Mouse (Mus musculus) forebrain, embryonic 16.5 days (tissue): ENCODE results near the gene Kmt2d. TPM values are rescaled to one million over a fixed set of nuclear protein-coding genes. Genes with fewer than 3 reads are reported as not detected.

ENCODE experiments used
- ATAC-seq: fragments of 200-750 bp; cut with Nextera tagmentation; 2 replicates; pipeline ENCODE4 v1.8.0; 2017; ENCODE audit warnings: mild to moderate bottlenecking, moderate library complexity
- H3K27ac ChIP-seq: fragments of 300-500 bp; sonication (generic); 2 replicates; pipeline ENCODE4 v1.5.1; 2014; ENCODE audit warnings: low read length, control low read depth
- H3K27me3 ChIP-seq: fragments of 300-500 bp; sonication (generic); replicated peaks from 2 replicates; pipeline ENCODE4 v1.6.1; 2014; ENCODE audit warnings: low read length; ENCODE audit not compliant: control insufficient read depth, insufficient read depth
- H3K36me3 ChIP-seq: fragments of 300-500 bp; sonication (generic); 2 replicates; pipeline ENCODE4 v1.6.1; 2014; ENCODE audit not compliant: control insufficient read depth, insufficient read depth
- H3K4me1 ChIP-seq: fragments of 300-500 bp; sonication (generic); replicated peaks from 2 replicates; pipeline ENCODE4 v1.6.1; 2014; ENCODE audit warnings: low read length; ENCODE audit not compliant: control insufficient read depth, insufficient read depth
- H3K4me2 ChIP-seq: fragments of 300-500 bp; sonication (generic); 2 replicates; pipeline ENCODE4 v1.6.1; 2014; ENCODE audit warnings: mild to moderate bottlenecking, low read length, control low read depth
- H3K4me3 ChIP-seq: fragments of 300-500 bp; sonication (generic); replicated peaks from 2 replicates; pipeline ENCODE4 v1.5.1; 2014; ENCODE audit warnings: mild to moderate bottlenecking, low read length, control low read depth
- H3K9ac ChIP-seq: fragments of 300-500 bp; sonication (generic); replicated peaks from 2 replicates; pipeline ENCODE4 v1.6.1; 2014; ENCODE audit warnings: low read depth, low read length, control low read depth
- H3K9me3 ChIP-seq: fragments of 300-500 bp; sonication (generic); 2 replicates; pipeline ENCODE4 v1.6.1; 2016; ENCODE audit warnings: low read length; ENCODE audit not compliant: control insufficient read depth
- WGBS: fragments of 180-500 bp; shearing (Covaris S2); extraction: QIAGEN DNeasy Blood & Tissue Kit; methylation state at CpG from one replicate; pipeline ENCODE4 v1.1.7; 2014; 5-methylcytosine and 5-hydroxymethylcytosine counted together
- polyA plus RNA-seq: library from polyadenylated mRNA; unstranded; fragments of >200 nt; fragmentation: Nextera tagmentation; extraction: Ambion mirVana; gene quantifications from 2 replicates; pipeline ENCODE4 v1.2.1, GENCODE M21; 2015

Kmt2d gene
- polyA plus RNA-seq, 1 experiment from 2014 or later: 12.8 TPM

DNA sequence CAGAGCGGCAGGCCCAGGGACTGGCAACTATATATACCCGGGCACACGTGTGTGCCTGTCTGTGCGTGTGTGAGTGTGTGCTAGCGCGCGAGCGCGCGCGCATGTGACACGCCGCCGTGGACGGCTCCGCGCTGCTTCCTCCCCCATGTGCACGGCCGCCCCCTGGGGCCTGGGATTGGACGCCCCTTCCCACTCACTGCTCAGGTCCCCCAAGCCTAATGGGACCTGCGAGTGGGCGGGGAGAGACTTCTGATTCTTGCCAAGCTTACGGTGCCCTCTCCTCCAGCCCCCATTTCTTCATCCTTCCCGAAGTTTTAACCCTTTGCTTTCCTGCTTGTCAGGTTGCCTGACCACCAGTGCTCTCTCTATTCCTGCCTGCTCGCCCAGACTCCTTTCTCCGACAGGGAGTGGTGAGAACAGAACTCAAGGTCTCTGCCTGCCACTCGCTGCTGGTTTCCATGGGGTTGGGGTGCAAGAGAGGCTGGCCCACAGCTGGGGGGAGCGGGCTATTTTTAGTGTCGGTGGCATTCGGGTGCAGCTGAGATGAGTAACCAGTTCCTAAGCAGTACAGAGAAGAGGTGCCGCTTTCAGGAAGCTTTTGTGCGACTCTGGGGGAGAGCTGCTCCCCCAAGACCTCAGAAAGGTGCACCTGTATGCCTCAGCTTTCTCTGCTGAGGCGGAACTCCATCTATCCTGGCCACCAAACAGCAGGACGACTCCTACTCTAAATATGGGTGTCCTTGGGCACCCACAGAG is 62.9 kb downstream of the Kmt2d start:
- no peak overlapping the region for H3K27ac ChIP-seq
- H3K4me3 ChIP-seq: peak overlapping the region; percentile 54
- peak overlapping the region; percentile 46 for H3K9ac ChIP-seq
- WGBS: under 1% methylated on average over 31 of the region's 34 CpGs
- no peaks in the 10 kb centered on the region for H3K9me3 ChIP-seq
- peaks cover 67% of the 10 kb centered on the region for H3K27me3 ChIP-seq
- H3K4me1 ChIP-seq: peaks cover 43% of the 10 kb centered on the region
- peak overlapping the region; percentile 80 for H3K4me2 ChIP-seq
- peak; percentile 63 for ATAC-seq
- peaks cover 6% of the 10 kb centered on the region for H3K36me3 ChIP-seq

DNA sequence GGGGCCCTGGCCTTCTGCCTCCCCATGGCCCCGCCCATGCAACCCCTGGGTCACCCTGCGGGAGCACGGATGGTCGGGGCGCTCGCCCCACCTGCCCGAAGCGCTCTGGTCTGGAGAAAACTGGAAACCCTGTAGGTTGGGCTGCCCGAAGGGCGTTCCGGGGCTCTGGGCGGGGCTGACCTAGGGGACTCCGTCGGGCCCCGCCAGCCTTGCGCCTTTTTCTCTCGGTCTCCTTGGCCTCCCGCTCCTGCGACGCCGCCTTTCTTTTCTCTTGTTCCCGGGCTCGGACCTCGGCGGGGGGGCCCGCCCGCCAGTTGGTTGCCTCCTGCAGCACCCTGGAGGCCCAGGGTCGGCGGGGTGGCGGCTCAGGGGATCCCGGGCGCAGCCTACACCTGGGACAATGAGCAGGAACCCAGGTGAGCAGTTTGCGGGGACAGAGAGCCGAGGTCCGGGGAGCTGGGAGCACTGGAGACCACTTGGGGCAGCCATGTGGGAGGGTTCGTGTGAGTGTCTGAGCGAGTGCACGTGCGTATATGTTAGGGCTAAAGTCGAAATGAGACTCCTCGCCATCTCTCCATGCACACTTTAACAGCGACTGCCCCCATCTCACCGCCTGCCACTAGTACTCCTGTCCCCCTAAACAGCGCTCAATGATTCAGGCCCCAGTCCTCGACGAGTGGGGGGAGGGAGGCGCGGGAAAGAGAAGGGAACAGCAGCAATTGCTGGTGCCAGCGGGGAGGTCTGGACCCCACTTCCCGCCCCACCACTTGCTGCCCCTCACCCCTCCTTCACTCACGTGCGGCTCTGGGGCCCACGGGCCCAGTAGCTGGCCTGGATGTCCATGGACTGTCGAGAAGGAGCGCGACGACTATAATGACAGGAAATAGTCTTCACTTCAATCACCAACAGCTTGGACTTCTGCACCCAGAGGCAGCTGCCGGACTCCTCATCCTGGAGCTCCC is 63.9 kb downstream of the Kmt2d start:
- peaks cover 43% of the 10 kb centered on the region for H3K4me1 ChIP-seq

DNA sequence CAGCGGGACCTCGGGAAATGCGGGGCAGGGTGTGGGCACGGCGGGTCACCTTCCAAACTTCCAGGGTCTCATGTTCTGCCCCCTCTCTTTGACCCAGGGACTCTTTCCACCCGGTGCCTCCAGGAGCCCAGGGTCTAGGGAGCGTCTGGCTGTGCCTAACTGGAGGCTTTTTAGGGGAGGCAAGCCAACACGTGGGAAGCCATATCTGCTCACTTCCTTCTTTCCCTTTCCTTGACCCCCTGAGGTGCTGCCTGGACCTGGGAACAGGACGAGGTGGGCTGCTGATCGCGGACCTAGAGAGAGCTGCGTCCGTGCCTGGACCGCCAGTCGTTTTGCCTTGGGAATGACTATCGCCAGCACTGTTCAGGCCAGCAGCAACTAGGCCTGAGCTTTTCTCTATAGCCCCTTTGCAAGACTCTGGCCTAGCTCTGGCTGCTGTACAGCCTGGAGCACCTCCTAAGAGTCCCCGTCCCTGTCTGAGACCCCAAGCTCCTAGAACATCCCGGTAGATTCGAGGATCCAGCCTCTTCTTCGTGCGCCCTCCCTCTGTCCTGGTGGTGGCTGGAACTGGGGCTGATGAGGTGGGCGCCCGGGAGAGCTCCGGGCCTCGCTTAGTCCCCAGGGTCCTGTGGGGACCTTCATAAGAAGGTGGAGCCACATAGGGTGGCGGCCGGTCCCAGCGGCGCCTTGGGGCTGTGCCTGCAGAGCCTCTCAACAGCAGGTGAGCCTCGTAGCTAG is 64.8 kb downstream of the Kmt2d start:
- WGBS: 5% methylated on average over 30 of the region's 30 CpGs
- H3K27ac ChIP-seq: no peak overlapping the region
- H3K36me3 ChIP-seq: no peaks in the 10 kb centered on the region
- peaks cover 85% of the 10 kb centered on the region for H3K27me3 ChIP-seq
- ATAC-seq: no peak
- peak overlapping the region; percentile 54 for H3K4me3 ChIP-seq
- H3K9me3 ChIP-seq: no peaks in the 10 kb centered on the region
- H3K4me2 ChIP-seq: peak overlapping the region; percentile 80
- H3K9ac ChIP-seq: no peak overlapping the region
- peaks cover 43% of the 10 kb centered on the region for H3K4me1 ChIP-seq

More for the DNA sequence above, 63.9 kb downstream of the Kmt2d start:
- WGBS: under 1% methylated on average over 53 of the region's 58 CpGs
- H3K4me2 ChIP-seq: peak overlapping the region; percentile 80
- ATAC-seq: no peak; the same call in 1 of the 2 replicates
- H3K36me3 ChIP-seq: no peaks in the 10 kb centered on the region
- peak overlapping the region; percentile 29; the same call in 1 of the 2 replicates for H3K9ac ChIP-seq
- H3K27ac ChIP-seq: no peak overlapping the region
- H3K4me3 ChIP-seq: peak overlapping the region; percentile 54
- peaks cover 77% of the 10 kb centered on the region for H3K27me3 ChIP-seq
- H3K9me3 ChIP-seq: no peaks in the 10 kb centered on the region

GRCm38 (mm10) chr15:98805324-98806040 is 65.5 kb downstream of the Kmt2d start:
- Histone ChIP-seq H3K4me1 (peaks cover 43% of the 10 kb centered on the region), H3K27me3 (peaks cover 92% of the 10 kb centered on the region), H3K9me3 (no peaks in the 10 kb centered on the region), H3K4me2 (peak overlapping the region; percentile 82), H3K4me3 (peak overlapping the region; percentile 51), H3K9ac (peak overlapping the region; percentile 61), H3K27ac (no peak overlapping the region), H3K36me3 (no peaks in the 10 kb centered on the region)
- ATAC-seq: peak; percentile 32
- WGBS: under 1% methylated on average over 55 of the region's 64 CpGs

- no peak overlapping the region for H3K9ac ChIP-seq
- no peak overlapping the region for H3K27ac ChIP-seq
- H3K4me2 ChIP-seq: peak overlapping the region; percentile 40
- peak overlapping the region; percentile 22; the same call in 1 of the 2 replicates for H3K4me3 ChIP-seq
- 0 out of 2 replicates have a peak, but pooled peaks have one; percentile 37 for ATAC-seq
- H3K4me1 ChIP-seq: peaks cover 40% of the 10 kb centered on the region
- WGBS: under 1% methylated on average over 32 of the region's 32 CpGs
- H3K27me3 ChIP-seq: peaks cover 94% of the 10 kb centered on the region
- no peaks in the 10 kb centered on the region for H3K36me3 ChIP-seq
- H3K9me3 ChIP-seq: no peaks in the 10 kb centered on the region
Observed at GRCm38 (mm10) chr15:98804054-98804453, 67.0 kb downstream of the Kmt2d start.

GRCm38 (mm10) chr15:98802926-98803325 is 68.1 kb downstream of the Kmt2d start:
- Histone ChIP-seq H3K4me1 (peaks cover 31% of the 10 kb centered on the region), H3K27ac (no peak overlapping the region), H3K27me3 (peaks cover 94% of the 10 kb centered on the region), H3K9me3 (no peaks in the 10 kb centered on the region), H3K4me2 (no peak overlapping the region), H3K9ac (no peak overlapping the region), H3K4me3 (no peak overlapping the region), H3K36me3 (no peaks in the 10 kb centered on the region)
- whole genome bisulfite sequencing: 2% methylated on average over 8 of the region's 8 CpGs
- ATAC-seq: no peak

GRCm38 (mm10) chr15:98799396-98799795 is 71.6 kb downstream of the Kmt2d start:
- Histone ChIP-seq H3K4me1 (peaks cover 18% of the 10 kb centered on the region), H3K9ac (no peak overlapping the region), H3K4me2 (no peak overlapping the region), H3K36me3 (no peaks in the 10 kb centered on the region), H3K27ac (no peak overlapping the region), H3K9me3 (no peaks in the 10 kb centered on the region), H3K4me3 (no peak overlapping the region), H3K27me3 (peaks cover 90% of the 10 kb centered on the region)
- 10% methylated on average over 12 of the region's 12 CpGs for WGBS
- no peak for ATAC-seq

DNA sequence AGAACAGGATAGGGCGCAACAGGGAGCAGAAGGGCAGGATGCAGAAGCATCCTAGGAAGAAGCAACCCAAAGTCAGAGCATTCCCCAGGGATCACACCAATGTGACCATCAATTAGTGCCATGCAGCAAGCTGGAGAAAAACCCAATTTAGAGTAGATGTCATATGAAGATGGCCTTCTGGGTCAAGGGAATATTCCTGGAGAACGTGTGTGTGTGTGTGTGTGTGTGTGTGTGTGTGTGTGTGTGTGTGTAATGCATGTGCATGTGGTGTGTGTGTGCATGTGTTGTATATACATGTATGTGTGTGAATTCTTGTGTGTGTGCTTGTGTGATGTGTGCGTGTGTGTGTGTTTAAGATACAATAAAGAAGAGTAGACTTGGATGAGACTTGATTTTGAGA is 72.1 kb downstream of the Kmt2d start:
- Histone ChIP-seq H3K4me3 (no peak overlapping the region), H3K27me3 (peaks cover 91% of the 10 kb centered on the region), H3K9ac (no peak overlapping the region), H3K4me1 (peaks cover 15% of the 10 kb centered on the region), H3K36me3 (no peaks in the 10 kb centered on the region), H3K27ac (no peak overlapping the region), H3K9me3 (no peaks in the 10 kb centered on the region), H3K4me2 (no peak overlapping the region)
- ATAC-seq: no peak
- 41% methylated on average over 3 of the region's 3 CpGs for WGBS
